Mouse (Mus musculus): ENCODE measurements at regions not wholly inside any gene's neighbourhood (a gene's known extent, or its start where the extent isn't known, plus 50 kb on each side); places are given as distances from the start of the nearest gene placed in this dataset.

DNA sequence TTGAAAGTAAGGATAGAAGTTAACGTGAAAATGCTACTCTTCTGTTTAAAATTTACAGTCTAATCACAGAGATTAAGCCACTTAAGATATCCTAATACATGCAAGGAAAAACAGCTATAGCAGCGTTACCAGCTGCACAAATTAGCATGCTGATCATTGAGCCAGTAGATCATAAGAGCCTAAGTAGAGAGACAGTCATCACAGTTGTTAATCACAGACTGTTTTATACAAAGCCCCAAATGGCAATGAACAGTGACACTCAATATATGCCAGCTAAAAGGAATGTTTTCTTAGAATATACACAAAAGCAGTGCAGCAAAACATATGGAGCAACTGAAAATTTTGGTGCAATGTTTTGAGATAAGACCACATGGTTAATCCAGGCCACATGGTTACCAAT lies 64.7 kb upstream of the Ppp1r3a start:
- no peak for DNase-seq (ENCODE audit: low spot score)

DNA sequence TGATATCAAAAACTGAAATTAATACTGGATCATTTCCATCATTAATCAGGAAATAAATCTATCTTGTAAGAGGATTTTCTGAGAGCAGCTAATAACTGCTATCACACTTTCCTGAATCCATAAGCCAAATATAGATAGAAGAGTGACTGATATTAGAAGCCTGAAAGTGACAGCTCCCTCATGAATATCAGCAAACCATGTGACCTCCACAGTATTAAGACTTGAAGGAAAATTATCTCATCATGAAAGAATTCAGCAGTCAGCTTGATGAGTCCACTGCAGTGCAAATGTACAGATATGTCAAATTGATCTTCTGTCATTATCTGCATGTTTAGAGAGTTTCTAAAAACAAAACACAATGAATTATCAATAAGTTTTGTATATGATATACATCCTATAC lies 69.7 kb upstream of the Ppp1r3a start:
- DNase-seq (ENCODE audit: low spot score), result no peak

DNA sequence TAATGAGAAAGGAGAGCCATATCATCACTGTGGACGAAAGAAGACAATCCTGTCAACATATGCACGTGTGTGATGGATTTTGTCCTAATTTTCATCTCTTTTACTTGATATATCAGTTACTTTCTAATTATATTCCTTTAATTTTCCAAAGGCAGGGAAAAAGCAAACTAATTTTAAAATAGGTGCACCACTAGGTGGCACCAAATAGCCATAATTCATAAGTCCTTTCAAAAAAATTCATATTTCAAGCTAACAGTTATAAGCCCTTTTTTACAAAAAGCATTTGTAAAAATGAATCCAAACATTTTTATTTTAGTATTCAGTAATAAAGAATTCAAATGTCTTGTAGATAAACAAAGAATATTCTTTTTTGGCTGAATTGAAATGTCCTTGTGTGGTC lies 62.2 kb upstream of the Foxp2 start:
- peak; percentile 1 for DNase-seq (ENCODE audit: low spot score)
